Mouse (Mus musculus) CH12.LX (cell line): ENCODE measurements around the gene Bcorl1.

Experiments
- CTCF ChIP-seq, 2 experiments: IDR thresholded peaks in 1 of 2; conservative IDR thresholded peaks in 1 of 2; 2 replicates each; pipeline ENCODE4 v1.5.1; 2011 to 2012; ENCODE audit warnings: low read depth in 2 of 2, low read length in 2 of 2, improper control_type of control experiment in 1 of 2, inconsistent platforms in 1 of 2, mild to moderate bottlenecking in 1 of 2, moderate library complexity in 1 of 2
- ETS1 ChIP-seq: conservative IDR thresholded peaks from 2 replicates; pipeline ENCODE4 v1.6.1; 2012; ENCODE audit warnings: low read depth, mild to moderate bottlenecking, inconsistent platforms, low read length, improper control_type of control experiment, moderate library complexity
- PAX5 ChIP-seq: IDR thresholded peaks from 2 replicates; pipeline ENCODE4 v1.6.1; 2012; ENCODE audit warnings: low read length, inconsistent platforms, mixed read lengths
- TBP ChIP-seq: conservative IDR thresholded peaks from 2 replicates; pipeline ENCODE4 v1.6.1; 2011; ENCODE audit warnings: low read depth, low read length, improper control_type of control experiment
- ZC3H11A ChIP-seq: IDR thresholded peaks from 2 replicates; pipeline ENCODE4 v1.6.1; 2012; ENCODE audit warnings: low read depth, mild to moderate bottlenecking, inconsistent platforms, low read length, improper control_type of control experiment
- ZMIZ1 ChIP-seq: IDR thresholded peaks from 2 replicates; pipeline ENCODE4 v1.6.1; 2012; ENCODE audit warnings: low read depth, mild to moderate bottlenecking, inconsistent platforms, low read length, improper control_type of control experiment

DNA sequence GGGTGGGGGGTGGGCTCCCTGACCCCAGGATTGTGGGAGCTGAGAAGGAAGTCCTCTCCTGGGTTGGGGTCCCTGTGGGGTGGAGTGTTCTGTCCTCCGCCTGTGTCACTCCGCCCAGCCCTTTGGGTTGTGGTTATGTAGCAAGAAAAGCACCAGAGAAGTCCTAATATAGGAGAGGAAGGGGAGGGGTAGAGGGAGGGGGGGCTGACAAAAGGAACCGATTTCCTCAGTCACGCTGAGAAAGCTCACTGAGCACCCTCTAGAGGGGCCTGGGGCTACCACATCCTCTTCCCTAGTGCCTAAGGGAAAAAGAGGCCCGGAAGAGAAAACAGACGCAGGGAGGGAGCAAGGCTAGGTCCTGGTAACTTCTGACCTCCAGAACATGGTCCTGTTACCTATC lies 88.4 kb downstream of the Bcorl1 start:
- TF ChIP-seq CTCF (conservative IDR thresholded peaks at IDR 0.05 in 1 of 2, IDR thresholded peaks at IDR 0.05 in 1 of 2; ENCODE audit: low read depth in 2 of 2, low read length in 2 of 2) = peak in 1 of 2 experiments; percentile 37; a peak in 2 of 4 replicates
- TF ChIP-seq ETS1 = 0 out of 2 replicates have a peak, but pooled peaks have one; percentile 18
- TF ChIP-seq ZC3H11A = no peak
- no peak for TF ChIP-seq TBP
- TF ChIP-seq ZMIZ1 = no peak
- TF ChIP-seq PAX5 = no peak
